ENCODE assay signal across 10 mouse cellular contexts in genomic region chr7:24507726-24508114, GRCm38 (mm10). TPM values are rescaled to one million over a fixed set of nuclear protein-coding genes. Genes with fewer than 3 reads are reported as not detected.
A peak's percentile ranks its signal among the peaks of the same experiment; 100 is the strongest.
DNase-seq lines count a peak whose midpoint lies in the region; ATAC-seq and TF ChIP-seq lines count a peak whose summit lies in the region.
"Had no signal": no experiment of that assay in that cellular context is flagged by ENCODE, and none has a peak within 500 bp of the region (broad histone marks: within the 10 kb centered on the region; RNA-seq: fewer than 3 reads in every experiment).

No protein-coding gene starts in this region.

- ATAC-seq in embryonic facial prominence, embryonic 14.5 days (ENCODE audit: low read depth): peak; percentile 12; the same call in 1 of the 2 replicates
- peak; percentile 42 for ATAC-seq in intestine, embryonic 16.5 days
- peak; percentile 30; the same call in 1 of the 2 replicates for ATAC-seq in midbrain, embryonic 16.5 days

- TF ChIP-seq CTCF in layer of hippocampus, adult 2 months (conservative IDR thresholded peaks at IDR 0.05): no peak

- H3K9ac ChIP-seq in embryonic facial prominence, embryonic 14.5 days (ENCODE audit: low read depth, low read length): peak overlapping the region; percentile 97
- peak overlapping the region; percentile 92 for H3K9ac ChIP-seq in intestine, embryonic 16.5 days (ENCODE audit: low read depth, low read length)
- peak overlapping the region; percentile 91 for H3K9ac ChIP-seq in midbrain, embryonic 16.5 days (ENCODE audit: low read depth, low read length)

- H3K4me3 ChIP-seq in layer of hippocampus, adult 2 months: peak overlapping the region; percentile 94
- H3K4me3 ChIP-seq in embryonic facial prominence, embryonic 14.5 days (ENCODE audit: low read depth, low read length): peak overlapping the region; percentile 78
- H3K4me3 ChIP-seq in intestine, embryonic 16.5 days (ENCODE audit: low read length): peak overlapping the region; percentile 72
- peak overlapping the region; percentile 65 for H3K4me3 ChIP-seq in midbrain, embryonic 16.5 days (ENCODE audit: low read depth, low read length)

- peaks cover 29% of the 10 kb centered on the region for H3K4me1 ChIP-seq in embryonic facial prominence, embryonic 14.5 days (ENCODE audit: control insufficient read depth, insufficient read depth, low read length)
- peaks cover 37% of the 10 kb centered on the region for H3K4me1 ChIP-seq in intestine, embryonic 16.5 days (ENCODE audit: control insufficient read depth, insufficient read depth, low read length)
- H3K4me1 ChIP-seq in midbrain, embryonic 16.5 days (ENCODE audit: control insufficient read depth, insufficient read depth, low read length): peaks cover 41% of the 10 kb centered on the region

- peak overlapping the region; percentile 81 for H3K4me2 ChIP-seq in embryonic facial prominence, embryonic 14.5 days (ENCODE audit: low read depth, low read length)
- H3K4me2 ChIP-seq in intestine, embryonic 16.5 days (ENCODE audit: low read depth, low read length): peak overlapping the region; percentile 89
- H3K4me2 ChIP-seq in midbrain, embryonic 16.5 days (ENCODE audit: low read length): peak overlapping the region; percentile 79

- 2% methylated on average over 20 of the region's 20 CpGs for WGBS in embryonic facial prominence, embryonic 14.5 days
- under 1% methylated on average over 20 of the region's 20 CpGs for WGBS in intestine, embryonic 16.5 days
- WGBS in midbrain, embryonic 16.5 days: 1% methylated on average over 20 of the region's 20 CpGs

- H3K27ac ChIP-seq in layer of hippocampus, adult 2 months: peak overlapping the region; percentile 100
- H3K27ac ChIP-seq in embryonic facial prominence, embryonic 14.5 days (replicated peaks; ENCODE audit: low read depth, low read length): peak overlapping the region; percentile 100
- H3K27ac ChIP-seq in intestine, embryonic 16.5 days (ENCODE audit: low read length): peak overlapping the region; percentile 97
- H3K27ac ChIP-seq in midbrain, embryonic 16.5 days (ENCODE audit: low read length): peak overlapping the region; percentile 99

- no peaks in the 10 kb centered on the region for H3K9me3 ChIP-seq in embryonic facial prominence, embryonic 14.5 days (ENCODE audit: control insufficient read depth, low read length)
- no peaks in the 10 kb centered on the region for H3K9me3 ChIP-seq in intestine, embryonic 16.5 days (ENCODE audit: control insufficient read depth, low read length)
- no peaks in the 10 kb centered on the region for H3K9me3 ChIP-seq in midbrain, embryonic 16.5 days (replicated peaks; ENCODE audit: control insufficient read depth, low read length, poor library complexity, severe bottlenecking)

- peaks cover 16% of the 10 kb centered on the region for H3K36me3 ChIP-seq in embryonic facial prominence, embryonic 14.5 days (ENCODE audit: control insufficient read depth, insufficient read depth, low read length)
- no peaks in the 10 kb centered on the region for H3K36me3 ChIP-seq in intestine, embryonic 16.5 days (ENCODE audit: control insufficient read depth, insufficient read depth, low read length)
- peaks cover 3% of the 10 kb centered on the region for H3K36me3 ChIP-seq in midbrain, embryonic 16.5 days (ENCODE audit: control insufficient read depth, insufficient read depth, low read length)

- no peaks in the 10 kb centered on the region for H3K27me3 ChIP-seq in embryonic facial prominence, embryonic 14.5 days (replicated peaks; ENCODE audit: control insufficient read depth, insufficient read depth, low read length)
- no peaks in the 10 kb centered on the region for H3K27me3 ChIP-seq in intestine, embryonic 16.5 days (replicated peaks; ENCODE audit: control insufficient read depth, insufficient read depth, low read length)
- no peaks in the 10 kb centered on the region for H3K27me3 ChIP-seq in midbrain, embryonic 16.5 days (ENCODE audit: control insufficient read depth, insufficient read depth, low read depth, low read length)

- no peak for DNase-seq in layer of hippocampus, adult 2 months (ENCODE audit: low spot score in 2 of 2)
- DNase-seq in layer of hippocampus, adult 8-10 months (ENCODE audit: low spot score in 2 of 2): no peak
- no peak for DNase-seq in embryonic facial prominence, embryonic 14.5 days (ENCODE audit: low spot score)
- no peak for DNase-seq in thymus, postnatal 25 days
- DNase-seq in c-Kit-positive CD71-positive TER-119-positive erythroid progenitor cells, embryonic 14.5 days (ENCODE audit: low spot score): no peak
- no peak for DNase-seq in adrenal gland, postnatal 4 days (ENCODE audit: low spot score in 2 of 2)

RNA-seq across cellular contexts. Expression of gene Zfp428, which starts 0.9 kb away (rescaled TPM):
- 10 to 100 TPM; 32.6 to 41.6 TPM for total RNA-seq in layer of hippocampus, adult 2 months (2021)
- total RNA-seq in layer of hippocampus, adult 8-10 months (2022): 10 to 100 TPM; 29.7 to 38.9 (median 34.5) TPM
- polyA plus RNA-seq in embryonic facial prominence, embryonic 14.5 days (2014; fragmentation: Nextera tagmentation; extraction: Ambion mirVana): 31.3 and 36.6 TPM in 2 replicates
- polyA plus RNA-seq in intestine, embryonic 16.5 days (2015; fragmentation: Nextera tagmentation; extraction: Ambion mirVana): 26.3 and 26.6 TPM in 2 replicates
- 298 and 327 TPM in 2 replicates for polyA plus RNA-seq in midbrain, embryonic 16.5 days (2015; fragmentation: Nextera tagmentation; extraction: Ambion mirVana)
- 10 to 100 TPM; 11.1 to 16.2 TPM for total RNA-seq in adrenal gland, postnatal 4 days (2021)
- total RNA-seq: neutrophil, adult 5-6 weeks had no signal

RNA-seq across cellular contexts. Expression of gene AC161166.1, which starts 4.5 kb away (rescaled TPM):
- total RNA-seq in layer of hippocampus, adult 2 months (2021): not detected
- not detected for total RNA-seq in layer of hippocampus, adult 8-10 months (2022)
- 0.19 and 0.22 TPM in 2 replicates for polyA plus RNA-seq in embryonic facial prominence, embryonic 14.5 days (2014; fragmentation: Nextera tagmentation; extraction: Ambion mirVana)
- polyA plus RNA-seq in intestine, embryonic 16.5 days (2015; fragmentation: Nextera tagmentation; extraction: Ambion mirVana): 0.13 and 0.20 TPM in 2 replicates
- polyA plus RNA-seq in midbrain, embryonic 16.5 days (2015; fragmentation: Nextera tagmentation; extraction: Ambion mirVana): 1.6 and 1.7 TPM in 2 replicates
- total RNA-seq in adrenal gland, postnatal 4 days (2021): not detected
- total RNA-seq: neutrophil, adult 5-6 weeks had no signal
- polyA plus RNA-seq: brain, embryonic 14.5 days had no signal

RNA-seq across cellular contexts. Expression of gene Irgq, which starts 22.8 kb away (rescaled TPM):
- 10 to 100 TPM; 61.9 to 63.0 TPM for total RNA-seq in layer of hippocampus, adult 2 months (2021)
- 10 to 100 TPM; 53.6 to 65.2 (median 60.0) TPM for total RNA-seq in layer of hippocampus, adult 8-10 months (2022)
- 11.4 and 12.0 TPM in 2 replicates for polyA plus RNA-seq in embryonic facial prominence, embryonic 14.5 days (2014; fragmentation: Nextera tagmentation; extraction: Ambion mirVana)
- 3.3 and 4.1 TPM in 2 replicates for polyA plus RNA-seq in intestine, embryonic 16.5 days (2015; fragmentation: Nextera tagmentation; extraction: Ambion mirVana)
- polyA plus RNA-seq in midbrain, embryonic 16.5 days (2015; fragmentation: Nextera tagmentation; extraction: Ambion mirVana): 26.3 and 26.9 TPM in 2 replicates
- 10 to 100 TPM; 24.9 to 25.7 TPM for total RNA-seq in adrenal gland, postnatal 4 days (2021)

RNA-seq across cellular contexts. Expression of gene Cadm4, which starts 25.9 kb away (rescaled TPM):
- 100 to 1,000 TPM; 128 to 132 TPM for total RNA-seq in layer of hippocampus, adult 2 months (2021)
- 100 to 1,000 TPM; 123 to 166 (median 143) TPM for total RNA-seq in layer of hippocampus, adult 8-10 months (2022)
- 2.6 and 2.8 TPM in 2 replicates for polyA plus RNA-seq in embryonic facial prominence, embryonic 14.5 days (2014; fragmentation: Nextera tagmentation; extraction: Ambion mirVana)
- polyA plus RNA-seq in intestine, embryonic 16.5 days (2015; fragmentation: Nextera tagmentation; extraction: Ambion mirVana): 1.2 and 1.5 TPM in 2 replicates
- 63.2 and 75.3 TPM in 2 replicates for polyA plus RNA-seq in midbrain, embryonic 16.5 days (2015; fragmentation: Nextera tagmentation; extraction: Ambion mirVana)
- 10 to 100 TPM; 12.6 to 17.7 TPM for total RNA-seq in adrenal gland, postnatal 4 days (2021)
- total RNA-seq: neutrophil, adult 5-6 weeks had no signal

RNA-seq across cellular contexts. Expression of gene Pinlyp, which starts 38.2 kb away (rescaled TPM):
- total RNA-seq in layer of hippocampus, adult 2 months (2021): not detected
- under 1 TPM in 1 of 4 experiments, not detected in 3; 0.41 TPM for total RNA-seq in layer of hippocampus, adult 8-10 months (2022)
- 0.34 and 1.5 TPM in 2 replicates for polyA plus RNA-seq in embryonic facial prominence, embryonic 14.5 days (2014; fragmentation: Nextera tagmentation; extraction: Ambion mirVana)
- polyA plus RNA-seq in intestine, embryonic 16.5 days (2015; fragmentation: Nextera tagmentation; extraction: Ambion mirVana): 0.16 TPM in 1 of 2 replicates, not detected in the other
- not detected in 2 replicates for polyA plus RNA-seq in midbrain, embryonic 16.5 days (2015; fragmentation: Nextera tagmentation; extraction: Ambion mirVana)
- total RNA-seq in adrenal gland, postnatal 4 days (2021): not detected
- total RNA-seq: neutrophil, adult 5-6 weeks had no signal
